Mouse (Mus musculus): ENCODE data around the gene Rhpn2. TPM values are rescaled to one million over a fixed set of nuclear protein-coding genes. Genes with fewer than 3 reads are reported as not detected.

Rhpn2 gene
- 25.4 TPM for polyA plus RNA-seq (2014; fragmentation: Illumina TruSeq; extraction: RNeasy Lipid Tissue Mini Kit (QIAGEN cat#74804))

DNA sequence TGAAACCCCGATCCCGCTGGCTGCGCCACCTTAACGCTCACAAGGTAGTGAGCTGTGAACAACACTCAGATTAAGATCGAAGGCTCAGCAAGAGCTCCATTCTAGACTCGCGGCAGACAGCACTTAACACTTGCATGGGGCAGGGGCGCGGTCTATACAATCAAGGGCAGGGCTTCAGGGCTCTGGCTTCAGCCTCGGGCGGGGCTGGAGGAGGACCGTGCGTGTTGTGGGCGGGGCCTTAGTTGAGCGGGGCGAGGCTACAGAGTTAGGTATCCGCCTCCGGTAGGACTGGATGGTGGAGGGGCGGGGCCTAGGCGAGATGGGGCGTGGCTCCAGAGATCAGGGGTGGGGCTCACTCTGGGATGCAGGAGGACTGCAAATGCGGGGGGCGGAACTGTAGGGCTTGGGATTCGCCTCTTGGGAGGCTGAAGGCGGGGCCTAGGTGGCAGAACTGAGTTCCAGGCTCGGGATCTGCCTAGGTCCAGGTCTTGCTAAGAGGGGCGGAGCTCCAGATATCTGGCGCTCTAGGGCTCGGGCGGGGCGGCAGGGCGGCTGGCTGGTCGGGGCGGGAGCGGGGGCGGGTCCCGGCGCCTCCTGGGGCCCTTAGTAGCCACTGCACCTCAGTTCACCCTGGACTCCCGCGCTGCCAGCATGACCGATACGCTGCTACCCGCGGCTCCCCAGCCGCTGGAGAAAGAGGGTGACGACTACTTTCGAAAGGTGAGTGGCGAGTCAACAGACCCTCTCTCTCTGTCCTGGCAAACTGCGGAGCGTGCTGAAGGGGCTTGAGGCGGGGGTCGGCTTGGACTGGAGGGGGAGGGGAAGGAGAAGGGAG lies at the start of gene Rhpn2:
TSS of gene Rhpn2 (plus strand) at position 479 of the 835 bp plus-strand sequence.

DNA sequence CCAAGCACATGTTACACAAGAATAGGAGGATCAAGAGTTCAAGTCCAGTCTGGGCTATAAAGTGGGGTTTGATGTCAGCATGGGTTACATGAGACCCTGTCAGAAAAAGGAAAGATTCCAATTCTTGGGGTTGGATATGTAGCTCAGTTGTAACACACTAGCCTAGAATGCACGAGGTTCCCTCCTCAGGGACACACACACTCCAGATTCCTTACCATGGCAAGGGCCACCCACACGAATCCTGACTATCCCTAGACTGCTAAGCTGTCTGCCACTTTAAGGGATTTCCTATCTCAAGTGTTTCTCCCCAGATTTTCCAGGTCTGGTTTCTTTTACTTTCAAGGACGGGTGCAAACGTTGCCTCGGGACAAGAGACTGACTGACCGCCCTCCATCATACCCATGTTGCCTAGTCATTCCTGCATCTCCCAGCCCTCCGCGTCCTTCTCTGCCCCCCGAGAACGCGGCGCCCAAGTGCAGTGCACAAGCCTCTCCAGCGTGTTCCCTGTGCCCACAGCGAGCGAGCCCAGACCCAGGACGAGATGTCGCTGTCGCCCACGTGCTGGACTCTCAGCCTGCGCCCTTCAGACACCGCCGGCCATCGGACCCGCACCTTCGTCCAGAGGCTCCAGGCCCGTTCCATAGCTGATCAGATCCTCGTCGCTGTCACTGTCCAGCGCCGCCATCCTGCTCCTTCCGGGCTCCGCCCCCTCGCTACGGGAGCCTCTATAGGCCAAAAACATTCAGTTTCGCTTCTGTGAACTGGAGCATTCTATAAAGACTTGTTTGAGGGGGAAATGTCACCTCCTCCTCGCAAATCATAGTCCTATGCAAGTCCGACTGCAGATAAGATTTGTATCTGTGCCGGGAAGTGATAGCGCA lies 16.0 kb upstream of the Rhpn2 start, which contains the start of gene Gpatch1:
TSS of gene Gpatch1 (minus strand) at position 712 of the 881 bp plus-strand sequence.

DNA sequence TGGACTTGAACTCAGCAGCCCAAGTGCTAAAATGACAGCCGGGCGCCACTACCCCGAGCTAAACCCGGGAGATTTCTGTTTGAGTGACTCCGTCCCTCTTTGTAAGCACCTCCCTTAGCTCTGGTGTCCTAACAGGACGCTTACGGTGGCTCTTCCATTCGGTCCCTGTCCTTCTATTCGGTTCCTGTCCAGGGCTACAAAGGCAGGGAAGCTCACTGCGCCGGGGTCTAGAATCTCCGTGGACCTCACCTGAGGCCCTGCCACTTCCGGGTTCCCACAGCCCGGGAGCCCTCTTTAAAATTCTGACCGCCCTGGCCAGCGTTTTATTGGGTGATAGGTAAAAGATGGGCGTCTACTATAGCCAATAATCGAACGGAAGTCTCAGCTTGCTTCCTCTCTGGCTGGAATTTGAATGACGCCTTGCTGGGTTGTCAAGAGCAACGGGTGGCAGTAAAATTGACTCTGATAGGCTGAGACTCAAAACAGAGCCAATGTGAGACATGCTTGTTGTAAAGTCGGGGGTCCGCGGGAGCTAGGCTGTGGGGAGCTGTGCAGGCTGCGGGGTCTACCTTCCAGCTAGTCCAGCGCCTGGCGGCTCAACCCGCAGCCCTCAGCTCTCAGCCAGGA lies 62.7 kb downstream of the Rhpn2 start, which contains the start of the genes Faap24 and Cep89:
TSS of gene Faap24 (minus strand) at position 295 of the 627 bp plus-strand sequence.
TSS of gene Cep89 (plus strand) at position 494 of the 627 bp plus-strand sequence.

Other genes starting within 250 kb of the Rhpn2 start
- gene Cebpa, start 214.9 kb upstream of the Rhpn2 start, polyA plus RNA-seq (2014; fragmentation: Illumina TruSeq; extraction: RNeasy Lipid Tissue Mini Kit (QIAGEN cat#74804)): 16.8 TPM
- not detected for gene Slc7a10, start 147.8 kb upstream of the Rhpn2 start, polyA plus RNA-seq (2014; fragmentation: Illumina TruSeq; extraction: RNeasy Lipid Tissue Mini Kit (QIAGEN cat#74804))
- gene Lrp3, start 118.7 kb upstream of the Rhpn2 start, polyA plus RNA-seq (2014; fragmentation: Illumina TruSeq; extraction: RNeasy Lipid Tissue Mini Kit (QIAGEN cat#74804)): 0.20 TPM
- 7.7 TPM for gene Gpatch1, start 15.7 kb upstream of the Rhpn2 start, polyA plus RNA-seq (2014; fragmentation: Illumina TruSeq; extraction: RNeasy Lipid Tissue Mini Kit (QIAGEN cat#74804))
- gene Faap24, start 62.7 kb downstream of the Rhpn2 start, polyA plus RNA-seq (2014; fragmentation: Illumina TruSeq; extraction: RNeasy Lipid Tissue Mini Kit (QIAGEN cat#74804)): 3.4 TPM
- gene Cep89, start 62.9 kb downstream of the Rhpn2 start, polyA plus RNA-seq (2014; fragmentation: Illumina TruSeq; extraction: RNeasy Lipid Tissue Mini Kit (QIAGEN cat#74804)): 22.4 TPM
- not detected for gene Slc7a9, start 114.6 kb downstream of the Rhpn2 start, polyA plus RNA-seq (2014; fragmentation: Illumina TruSeq; extraction: RNeasy Lipid Tissue Mini Kit (QIAGEN cat#74804))
- gene Tdrd12, start 203.6 kb downstream of the Rhpn2 start, polyA plus RNA-seq (2014; fragmentation: Illumina TruSeq; extraction: RNeasy Lipid Tissue Mini Kit (QIAGEN cat#74804)): 10.5 TPM
- 166 TPM for gene Nudt19, start 222.1 kb downstream of the Rhpn2 start, polyA plus RNA-seq (2014; fragmentation: Illumina TruSeq; extraction: RNeasy Lipid Tissue Mini Kit (QIAGEN cat#74804))